Mouse (Mus musculus) macrophage (primary cell): ENCODE results near the gene Gm6890. TPM values are rescaled to one million over a fixed set of nuclear protein-coding genes. Genes with fewer than 3 reads are reported as not detected.
"Not testable (repeated sequence)": the region's sequence is repeated elsewhere in the genome, so short reads cannot be mapped to it uniquely, and the experiment has no call there.

Experiments
- H3K27ac ChIP-seq: fragments of 350-480 bp; formaldehyde crosslinking; 2 replicates; pipeline ENCODE4 v1.9.0; 2021
- H3K36me3 ChIP-seq: fragments of 350-480 bp; formaldehyde crosslinking; 2 replicates; pipeline ENCODE4 v1.9.0; 2021; ENCODE audit errors: inconsistent target
- H3K4me3 ChIP-seq: fragments of 350-480 bp; formaldehyde crosslinking; 2 replicates; pipeline ENCODE4 v1.9.0; 2021; ENCODE audit errors: inconsistent target
- H3K79me2 ChIP-seq: fragments of 350-480 bp; formaldehyde crosslinking; 2 replicates; pipeline ENCODE4 v1.9.0; 2021; ENCODE audit errors: inconsistent target
- WGBS: methylation state at CpG from one replicate; pipeline ENCODE4 v1.1.7; 2026; ENCODE audit warnings: inconsistent platforms; ENCODE audit not compliant: missing documents; 5-methylcytosine and 5-hydroxymethylcytosine counted together
- polyA plus RNA-seq: library from polyadenylated mRNA; stranded (reverse); fragments of 250-400 nt; gene quantifications from 3 replicates; pipeline ENCODE4 v1.2.4, GENCODE M21; 2018; ENCODE audit warnings: inconsistent platforms
- total RNA-seq, 78 experiments: library from RNA; depleted of rRNA; stranded (reverse); fragments of 250-400 nt; gene quantifications; 1 replicate in 9 of 78; 2 replicates in 24 of 78; 3 replicates in 43 of 78; 4 replicates in 2 of 78; pipeline ENCODE4 v1.2.4; 2018; ENCODE audit warnings: inconsistent platforms in 56 of 78

Gene Gm6890
- not detected for total RNA-seq (2018; cell fraction: chromatin; rRNA removed)
- not detected for total RNA-seq (2018; cell fraction: cytosol; rRNA removed)
- not detected for total RNA-seq (2018; cell fraction: nucleus; rRNA removed)
- polyA plus RNA-seq: not detected in 3 replicates

- H3K79me2 ChIP-seq, H3K4me3 ChIP-seq, H3K36me3 ChIP-seq, H3K27ac ChIP-seq: not testable (repeated sequence)
- 87% methylated on average over 8 of the region's 9 CpGs for WGBS
These were observed at the start of gene Gm6890 for GRCm38 (mm10) chrX:74740627-74741026. Gene Gm6890, plus strand, starts transcription at chrX:74740927.

- not testable (repeated sequence) for H3K27ac ChIP-seq, H3K4me3 ChIP-seq, H3K79me2 ChIP-seq, H3K36me3 ChIP-seq
- 80% methylated on average over 1 of the region's 10 CpGs for WGBS
These were observed 14.5 kb upstream of the Gm6890 start for GRCm38 (mm10) chrX:74726195-74726594.

- not testable (repeated sequence) for H3K27ac ChIP-seq, H3K36me3 ChIP-seq, H3K4me3 ChIP-seq, H3K79me2 ChIP-seq
- WGBS: no CpG with 5 or more reads among the region's 1 CpGs
These were observed 30.0 kb downstream of the Gm6890 start for GRCm38 (mm10) chrX:74770715-74771114.

Other genes with a start within 250 kb of the Gm6890 start
- not detected in 3 replicates for gene Olfr1326-ps1, start 166.0 kb upstream of the Gm6890 start, polyA plus RNA-seq
- not detected in 3 replicates for gene Olfr1325, start 148.2 kb upstream of the Gm6890 start, polyA plus RNA-seq
- not detected in 3 replicates for gene Gm5640, start 95.3 kb upstream of the Gm6890 start, polyA plus RNA-seq
- gene Gm5936, start 96.3 kb downstream of the Gm6890 start, polyA plus RNA-seq: not detected in 3 replicates